Mouse (Mus musculus) telencephalon, adult 2 months (tissue): ENCODE results near the gene Fbrsl1.

Source experiments
- DNase-seq: peaks from one replicate; pipeline ENCODE4 v3.0.0-alpha.2; 2011; ENCODE audit warnings: low read depth, low spot score

Fbrsl1 gene

DNA sequence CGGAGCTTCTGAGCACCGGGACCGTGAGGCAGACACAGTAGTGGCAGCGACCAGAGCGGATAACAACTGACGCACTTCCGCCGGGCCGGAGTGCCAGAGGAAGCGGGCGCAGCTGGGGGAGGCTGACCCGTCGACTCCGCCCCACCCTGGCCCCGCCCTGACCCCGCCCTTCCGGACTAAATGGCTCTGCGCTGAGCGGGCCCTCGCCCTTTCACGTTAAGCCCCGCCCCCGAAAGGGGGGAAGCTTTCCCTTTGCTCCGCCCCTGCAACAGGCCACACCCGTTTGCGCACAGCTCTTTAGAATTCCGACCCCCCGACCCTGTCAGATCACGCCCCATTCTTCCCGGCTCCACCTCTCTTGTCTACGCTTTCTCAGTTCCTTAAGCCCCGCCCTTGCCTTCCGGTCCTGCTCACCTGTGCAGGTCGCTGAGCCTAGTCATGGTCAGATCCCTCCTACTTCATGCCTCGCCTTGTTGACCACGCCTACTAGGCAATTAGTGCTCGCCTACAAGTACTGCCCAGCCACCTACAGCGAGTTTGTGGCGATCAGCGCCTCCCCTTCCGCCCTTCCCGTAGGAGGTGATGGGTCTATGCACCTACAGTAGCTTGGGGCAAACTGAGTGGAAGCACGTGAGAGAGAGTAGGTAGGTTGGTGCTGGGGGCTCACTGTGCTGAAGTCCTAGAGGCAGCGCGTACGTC lies at the start of gene Fbrsl1:
Fbrsl1 (minus strand) TSS at position 68 of the 699 bp plus-strand sequence.
- DNase-seq = peak; percentile 94

DNA sequence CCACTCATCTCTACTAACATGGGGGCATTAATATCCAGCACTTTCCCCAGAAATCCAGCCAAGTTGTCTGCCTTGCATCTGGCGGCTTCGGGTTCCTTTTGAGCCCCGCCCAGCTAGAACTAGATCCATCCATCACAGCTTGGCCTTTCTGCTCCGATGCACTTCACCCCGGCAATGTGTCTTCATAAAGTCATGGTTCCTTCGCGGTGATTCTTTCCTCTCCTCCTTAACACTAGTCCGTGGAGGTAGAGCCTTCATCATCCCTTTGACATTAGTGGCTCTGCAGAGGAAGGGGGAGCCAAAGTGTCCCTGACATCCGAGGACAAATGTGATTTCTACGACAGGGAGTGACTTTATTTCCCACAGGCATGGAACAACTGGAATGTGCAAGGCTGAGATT lies 49.8 kb upstream of the Fbrsl1 start:
- DNase-seq = no peak

DNA sequence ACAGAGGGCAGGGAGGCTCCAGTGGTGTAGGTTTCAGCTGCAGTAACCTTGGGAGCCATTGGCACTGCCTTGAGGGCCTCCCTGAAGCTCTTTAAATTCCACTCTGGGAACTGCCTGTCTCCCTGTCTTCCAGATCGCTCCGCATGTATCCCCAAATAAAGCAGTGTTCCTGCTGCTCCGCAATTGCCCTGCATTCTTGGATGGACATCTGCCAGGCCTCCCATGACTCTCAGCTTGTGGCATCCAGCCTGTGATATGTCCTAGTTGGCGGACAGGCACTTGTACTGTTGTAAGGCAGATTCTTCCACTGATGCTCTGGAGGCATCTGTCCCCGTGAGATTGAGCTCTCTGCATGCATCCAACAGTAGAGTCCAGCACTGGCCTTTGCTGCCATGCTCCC lies 49.3 kb upstream of the Fbrsl1 start:
- DNase-seq = no peak

DNA sequence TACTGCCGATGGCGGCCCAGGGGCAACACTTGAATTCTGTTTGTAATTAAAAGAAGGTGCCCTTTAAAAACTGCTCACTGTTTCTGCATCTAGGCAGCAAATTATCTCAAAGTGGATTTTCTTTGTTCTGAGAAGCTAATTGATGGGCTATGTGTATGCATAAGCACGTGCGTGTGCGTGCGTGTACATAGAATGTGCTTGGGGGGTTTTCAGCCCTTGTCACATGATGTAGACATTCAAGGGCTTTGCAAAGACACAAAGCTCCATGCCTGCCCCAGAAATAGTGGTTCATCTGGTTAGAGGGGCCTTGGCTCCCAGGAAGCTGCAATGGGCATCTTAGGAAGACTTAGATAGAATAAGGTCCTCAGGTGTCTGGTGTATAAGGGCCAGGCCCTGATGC lies 46.7 kb upstream of the Fbrsl1 start:
- no peak for DNase-seq

DNA sequence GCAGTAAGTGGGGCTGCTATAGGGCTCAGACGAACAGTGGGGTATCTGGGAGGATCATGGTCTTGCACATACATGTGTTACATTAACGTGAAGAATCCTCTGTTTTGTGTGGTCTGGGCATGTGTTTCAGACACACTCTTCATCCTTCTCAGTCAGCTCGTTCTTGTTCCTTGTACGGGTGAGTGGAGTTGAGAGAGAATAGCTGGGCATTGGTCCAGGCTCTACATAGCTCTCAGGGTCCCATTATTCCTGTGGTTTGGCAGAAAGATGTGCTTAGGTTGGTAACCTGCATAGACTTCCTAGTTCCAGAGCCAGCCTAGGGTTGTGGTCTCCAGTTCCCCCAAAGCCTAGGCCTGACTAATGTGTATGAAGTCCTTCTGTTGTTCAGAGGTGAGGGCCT lies 46.1 kb upstream of the Fbrsl1 start:
- DNase-seq = no peak

DNA sequence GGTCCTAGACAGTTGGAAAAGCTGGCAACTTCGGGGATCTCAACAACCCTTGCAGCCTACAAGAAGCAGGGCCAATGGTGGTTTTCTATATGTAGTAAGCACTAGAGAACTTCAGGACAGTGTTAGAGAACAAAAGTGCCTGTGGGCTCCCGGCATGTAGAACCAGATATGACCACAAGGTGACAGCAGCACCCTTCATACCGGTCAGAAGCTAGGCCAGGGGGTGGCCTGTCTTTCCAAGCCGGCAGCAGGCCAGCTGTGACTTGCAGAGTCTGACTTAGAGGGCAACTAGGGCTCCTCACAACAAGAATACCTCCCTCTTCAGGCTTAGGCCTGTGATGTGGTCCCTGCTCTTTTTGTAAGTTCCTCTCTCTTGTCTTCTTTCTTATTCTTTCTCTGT lies 45.5 kb upstream of the Fbrsl1 start:
- DNase-seq = no peak

DNA sequence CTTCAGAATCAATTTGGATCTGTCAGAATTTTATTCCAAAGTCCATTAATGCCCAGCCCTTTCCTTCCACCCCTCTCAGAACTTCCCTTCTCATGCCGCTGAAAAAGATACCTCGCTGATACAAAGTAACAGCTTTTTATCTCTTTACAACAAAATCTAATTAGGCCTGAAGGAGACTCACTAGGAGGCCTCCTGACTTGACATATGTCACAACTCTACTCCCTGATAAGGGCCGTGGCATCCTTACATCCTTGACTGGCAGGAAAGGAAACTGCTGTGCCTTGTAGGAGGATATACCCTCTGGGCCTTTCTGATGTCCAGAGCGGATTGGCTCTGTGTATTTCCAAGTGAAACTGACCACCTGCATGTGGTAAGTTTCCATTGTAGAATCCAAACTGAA lies 41.3 kb upstream of the Fbrsl1 start:
- DNase-seq = no peak

DNA sequence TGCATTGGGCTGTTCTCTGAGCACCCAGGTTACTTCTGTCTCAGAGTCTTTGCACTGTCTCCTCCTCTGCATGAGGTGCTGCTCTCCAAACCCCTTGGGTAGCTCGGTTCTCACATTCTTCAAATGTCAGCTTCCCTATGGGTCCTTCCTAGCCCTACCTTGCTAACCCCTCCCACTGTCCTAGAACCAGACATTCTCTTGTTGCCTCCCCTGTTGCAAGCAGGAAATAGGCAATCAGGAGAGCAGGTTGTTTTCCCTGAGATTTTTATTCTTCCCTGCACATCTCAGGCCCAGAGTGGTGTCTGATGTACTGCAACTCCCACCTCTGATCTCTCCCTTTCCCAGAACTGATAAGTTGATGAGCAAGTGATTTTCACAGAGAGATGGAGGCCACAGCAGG lies 39.6 kb upstream of the Fbrsl1 start:
- no peak for DNase-seq

DNA sequence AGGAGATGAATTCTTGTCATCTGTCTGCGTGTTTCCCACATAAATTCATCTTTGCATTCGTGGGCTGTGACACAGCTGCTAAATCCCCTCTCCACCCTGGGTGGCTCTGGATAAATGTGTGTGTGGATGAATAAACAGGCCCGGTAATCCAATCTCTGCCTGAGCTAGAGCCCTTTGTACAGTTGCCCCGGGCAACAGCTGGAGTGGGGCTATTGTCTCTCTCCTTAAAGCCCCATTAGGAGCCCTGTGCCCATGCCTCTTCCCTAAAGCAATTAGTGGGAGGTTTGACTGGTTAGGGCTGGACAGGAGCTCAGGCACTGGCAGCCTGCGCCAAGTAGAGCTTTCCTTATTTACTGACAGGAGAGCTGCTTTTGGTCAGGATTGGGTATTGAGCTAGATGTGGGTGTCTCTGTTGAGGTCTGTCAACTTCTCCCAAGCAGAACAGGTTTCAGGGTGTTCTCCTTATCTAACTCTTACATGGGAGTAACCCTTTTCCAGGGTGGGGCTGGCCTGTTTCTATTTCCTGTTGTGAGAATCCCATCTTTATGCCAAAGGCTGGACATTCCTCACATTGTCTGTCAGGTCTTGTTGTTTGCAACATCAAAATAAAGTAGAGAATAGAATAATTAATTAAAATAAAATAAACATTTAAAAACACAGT lies 38.5 kb upstream of the Fbrsl1 start:
- no peak for DNase-seq

DNA sequence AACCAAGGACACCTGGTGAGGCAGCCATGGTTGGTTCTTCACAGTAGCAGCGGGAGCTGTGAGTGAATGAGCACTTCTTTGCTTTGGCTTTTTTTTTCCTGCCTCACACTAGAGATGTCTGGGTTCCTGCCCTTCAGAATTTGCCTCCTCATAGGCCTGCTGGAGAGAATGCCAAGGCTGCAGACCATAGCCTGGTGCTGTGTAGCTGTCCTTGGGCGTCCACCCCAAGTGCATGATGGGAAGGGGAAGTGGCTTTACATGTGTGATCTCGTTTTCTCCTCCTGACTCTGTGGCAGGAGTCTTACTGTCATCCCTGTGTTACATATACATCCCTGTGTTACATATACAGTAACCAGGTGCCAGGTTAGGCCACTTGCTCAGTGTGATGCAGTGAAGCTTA lies 36.4 kb upstream of the Fbrsl1 start:
- no peak for DNase-seq

DNA sequence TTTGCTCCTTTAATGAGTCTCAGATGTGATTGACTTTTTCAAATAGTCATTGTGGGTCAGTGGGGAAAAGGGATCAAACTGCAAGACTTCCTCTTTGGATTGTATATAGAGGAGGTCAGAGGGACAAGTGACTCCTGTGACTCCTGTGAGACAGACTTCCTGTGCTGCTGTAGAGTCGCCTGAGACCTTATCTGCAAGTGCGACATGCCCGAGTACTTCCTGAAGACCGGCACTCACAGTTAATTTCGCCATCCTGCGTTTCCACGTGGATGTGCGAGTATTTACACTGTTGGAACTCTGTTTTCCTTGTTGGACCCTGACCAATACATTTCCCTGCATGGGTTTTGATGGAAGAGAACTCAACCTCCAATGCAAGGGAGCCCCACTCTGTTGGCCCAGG lies 30.9 kb upstream of the Fbrsl1 start:
- DNase-seq = no peak

DNA sequence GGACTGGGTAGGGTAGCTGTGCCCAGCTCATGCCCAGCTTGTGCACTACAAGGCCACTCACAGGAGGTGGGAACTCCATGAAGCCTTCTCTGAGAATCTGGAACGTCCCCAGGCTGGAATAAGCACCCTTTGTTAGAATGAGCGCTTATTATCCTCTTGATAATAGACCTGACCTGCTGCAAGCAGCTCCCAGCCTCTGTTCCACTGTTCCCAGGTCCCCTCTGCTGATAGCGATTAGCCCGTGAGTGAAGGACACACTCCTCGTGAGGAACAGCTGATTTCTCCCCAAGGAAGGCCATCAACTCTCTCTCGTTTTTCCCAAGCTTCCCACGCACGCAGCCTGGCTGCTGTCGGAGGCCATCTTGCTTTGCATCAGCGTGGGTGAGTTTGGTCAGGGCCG lies 25.9 kb upstream of the Fbrsl1 start:
- no peak for DNase-seq

DNA sequence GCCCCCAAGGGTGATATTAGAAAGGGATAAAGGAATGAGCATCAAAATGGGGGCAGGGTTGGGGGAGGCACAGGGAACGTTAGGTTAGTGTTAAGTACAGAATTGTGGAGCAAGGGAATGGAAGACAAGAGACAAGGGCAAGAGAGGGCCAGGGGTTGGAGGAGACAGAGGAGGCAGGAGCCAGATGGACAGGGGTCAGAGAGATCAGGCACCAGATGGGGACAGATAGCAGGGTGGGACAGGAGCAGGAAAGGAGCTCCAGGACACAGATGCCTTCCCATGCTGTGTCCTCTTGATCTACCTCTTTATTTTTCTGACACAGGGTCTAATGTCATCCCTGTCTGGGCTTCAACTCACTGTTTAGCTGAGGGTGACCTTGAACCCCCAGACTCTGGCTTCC lies 24.5 kb upstream of the Fbrsl1 start:
- no peak for DNase-seq

DNA sequence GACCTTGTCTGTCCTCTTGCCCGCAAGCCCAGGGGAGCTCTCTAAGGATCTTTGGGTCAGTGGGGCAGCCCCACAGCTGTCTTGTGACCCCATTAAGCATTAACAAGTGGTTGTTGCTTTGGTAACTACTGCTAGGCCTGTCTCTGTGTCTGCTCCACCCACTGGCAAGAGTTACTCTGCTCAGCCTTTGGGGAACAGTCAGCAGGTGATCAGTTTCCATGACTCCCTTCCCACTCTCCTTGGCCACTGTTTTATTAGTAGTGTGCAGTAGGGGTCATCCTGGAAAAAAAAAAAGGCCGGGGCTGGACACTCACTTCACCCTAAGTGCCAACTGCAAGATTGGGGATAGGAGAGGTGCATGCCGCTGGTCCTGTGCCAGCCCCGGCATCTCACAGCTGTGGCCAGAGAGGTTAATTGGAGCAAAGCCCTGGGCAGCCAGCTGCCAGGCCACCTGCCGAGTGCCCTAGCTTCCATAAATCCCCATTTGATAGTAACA lies 23.7 kb upstream of the Fbrsl1 start:
- no peak for DNase-seq

DNA sequence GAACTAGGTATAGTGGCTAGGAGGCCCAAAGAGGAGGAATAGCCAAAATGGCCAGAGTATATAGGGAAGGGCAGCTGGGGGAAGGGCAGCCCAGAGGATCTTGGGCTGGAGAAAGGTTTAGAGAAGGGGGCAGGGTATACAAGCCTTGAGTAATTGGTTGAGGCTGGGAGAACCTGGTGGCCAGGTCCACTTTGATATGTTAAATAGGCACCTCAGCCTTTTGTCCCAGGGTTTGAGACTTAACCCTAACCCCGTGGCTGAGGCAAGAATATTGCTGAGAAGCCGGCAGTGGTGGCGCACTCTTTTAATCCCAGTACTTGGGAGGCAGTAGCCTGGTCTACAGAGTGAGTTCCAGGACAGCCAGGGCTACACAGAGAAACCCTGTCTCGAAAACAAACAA lies 23.0 kb upstream of the Fbrsl1 start:
- DNase-seq = no peak

DNA sequence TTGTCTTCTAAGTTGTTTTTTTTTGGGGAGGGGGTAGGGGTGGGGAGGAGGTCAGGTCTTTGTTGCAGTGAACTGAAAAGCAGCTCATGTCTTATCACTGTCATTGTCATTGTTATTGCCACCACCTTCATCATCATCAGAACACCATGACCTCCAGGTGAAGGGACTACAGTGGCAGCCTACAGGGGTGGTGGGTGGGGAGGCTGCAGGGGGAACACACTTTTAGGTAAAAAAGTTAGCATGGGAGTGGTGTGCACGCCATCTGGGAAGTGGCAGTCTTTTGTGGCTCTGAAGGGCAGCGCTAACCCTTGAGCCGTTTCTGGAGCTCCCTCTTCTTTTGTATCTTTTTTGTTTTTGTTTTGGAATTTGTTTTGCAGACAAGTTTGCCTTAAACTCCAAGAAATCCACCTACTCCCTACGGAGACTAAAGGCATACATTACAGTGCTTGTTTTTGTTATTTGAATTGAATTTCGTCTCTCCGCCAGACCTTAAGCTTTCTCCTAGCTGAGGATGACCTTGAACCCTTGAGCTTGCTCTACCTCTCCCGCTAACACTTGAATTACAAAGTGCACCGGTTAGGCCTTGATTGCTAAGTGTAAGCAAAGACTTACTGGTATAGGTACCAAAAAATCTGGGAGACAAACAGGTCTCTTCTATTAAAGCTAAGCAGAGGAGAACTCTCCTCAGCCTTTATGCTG lies 21.1 kb upstream of the Fbrsl1 start:
- no peak for DNase-seq

DNA sequence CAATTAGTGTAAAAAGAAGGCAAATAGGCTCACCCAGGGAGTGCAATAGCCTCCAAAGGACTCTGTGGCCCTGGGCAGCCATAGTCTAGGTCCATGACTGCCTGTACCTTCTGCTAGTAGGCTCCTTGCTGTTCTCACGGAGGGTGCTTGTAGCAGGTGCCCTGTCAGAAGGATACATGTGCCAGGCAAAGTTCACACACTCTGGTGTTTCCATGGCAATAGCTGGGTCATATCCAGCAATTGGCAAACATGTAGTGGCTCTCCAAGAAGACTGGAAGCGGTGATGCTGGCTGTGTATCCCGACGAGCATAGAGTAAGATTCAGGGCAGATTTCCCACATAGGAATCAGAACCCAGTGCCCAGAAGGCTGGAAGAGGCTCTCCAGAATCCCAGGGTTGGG lies 20.0 kb upstream of the Fbrsl1 start:
- no peak for DNase-seq

DNA sequence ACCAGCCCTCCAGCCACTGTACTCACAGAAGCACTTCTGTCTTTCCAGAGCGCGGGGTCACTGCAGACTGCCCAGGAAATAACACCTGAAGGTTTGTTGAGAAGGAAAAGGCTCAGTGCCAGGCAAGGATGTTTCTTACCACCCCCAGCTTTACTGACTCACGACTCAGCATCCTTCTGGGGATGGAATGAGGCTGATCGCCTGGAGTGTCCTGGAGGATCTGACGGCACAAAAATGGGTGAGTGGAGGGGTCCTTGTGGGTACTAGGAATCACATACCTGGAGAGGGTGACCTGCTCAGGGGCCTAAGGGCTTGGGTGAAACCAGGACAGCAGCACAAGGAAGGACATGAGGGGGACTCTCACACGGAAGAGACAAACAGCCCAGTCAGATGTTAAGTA lies 19.4 kb upstream of the Fbrsl1 start:
- no peak for DNase-seq

DNA sequence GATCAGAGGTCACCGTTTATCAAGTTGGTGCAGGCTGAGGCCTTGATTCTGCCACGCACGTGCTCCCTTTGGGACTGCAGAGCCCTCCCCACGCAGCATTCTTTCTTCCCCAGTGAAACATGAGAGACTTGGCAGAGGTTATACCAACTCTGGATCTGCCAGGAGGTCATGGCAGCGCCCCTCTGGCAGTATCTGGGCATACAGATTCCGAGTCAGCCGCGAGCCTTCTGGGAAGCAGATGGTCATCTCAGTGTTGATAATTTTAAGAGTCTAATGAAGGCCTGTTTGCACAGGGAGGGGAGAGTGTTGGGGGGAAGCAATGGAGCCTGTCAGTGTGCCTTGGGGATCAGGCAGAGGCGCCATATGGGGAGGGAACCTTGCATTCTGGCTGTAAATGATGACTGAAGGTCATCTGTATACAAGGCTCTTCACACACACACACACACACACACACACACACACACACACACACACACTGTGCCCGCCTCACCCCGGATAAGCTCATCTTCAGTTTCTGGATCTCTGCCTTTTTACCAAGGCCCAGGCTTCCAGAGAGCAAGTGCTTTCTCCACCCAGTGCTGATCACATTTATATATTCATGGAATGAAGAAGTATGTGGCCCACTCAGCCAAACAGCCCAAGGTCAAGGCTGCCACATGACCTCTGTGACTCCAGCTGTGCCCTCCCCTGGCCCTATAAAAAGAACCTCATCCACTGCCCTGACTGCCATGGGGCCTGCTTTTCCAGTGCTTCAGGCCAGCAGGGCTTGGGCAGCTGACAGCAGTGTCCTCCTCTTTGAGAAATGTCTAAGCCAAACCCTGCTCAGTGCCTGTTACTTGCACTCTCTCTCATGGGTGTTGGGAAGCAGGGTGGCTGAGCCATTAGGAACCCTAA lies 18.5 kb upstream of the Fbrsl1 start:
- DNase-seq = no peak

DNA sequence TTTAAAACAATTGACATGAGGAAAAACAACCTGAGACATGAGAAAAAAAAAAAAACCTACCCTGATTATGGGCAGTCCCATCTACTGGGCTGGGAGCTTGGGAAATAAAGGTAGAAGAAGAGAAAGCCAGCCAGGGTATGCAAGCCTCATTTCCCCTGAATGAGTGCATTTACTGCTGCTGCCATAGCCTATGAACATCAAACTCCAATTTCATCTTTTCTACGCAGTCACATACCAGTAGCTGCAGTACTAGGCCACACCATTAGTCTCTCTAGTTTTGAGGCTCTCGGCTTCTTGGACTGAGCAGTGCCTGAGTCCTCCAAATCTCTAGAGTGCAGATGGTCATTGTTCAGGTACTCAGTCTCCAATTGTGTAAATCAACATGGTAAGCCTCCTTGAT lies 14.3 kb upstream of the Fbrsl1 start:
- DNase-seq = no peak

DNA sequence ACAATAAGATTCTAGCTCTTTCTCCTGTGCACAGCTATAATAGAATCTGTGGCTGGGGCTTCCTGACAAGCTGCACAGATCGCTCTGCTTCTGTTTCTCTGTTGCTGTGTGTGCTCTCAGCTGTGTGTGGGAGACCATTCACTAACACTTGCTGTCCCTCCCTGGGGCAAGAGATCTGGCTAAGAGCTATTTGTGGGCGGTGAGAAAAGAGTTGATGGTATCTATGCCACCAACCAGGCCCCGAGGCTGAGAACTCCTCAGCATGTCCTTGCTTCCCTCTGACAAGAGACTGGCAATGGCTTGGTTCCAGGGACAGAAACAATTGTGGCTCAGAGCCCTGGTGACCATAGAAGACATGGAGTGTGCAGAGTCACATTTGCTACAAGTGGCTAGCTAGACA lies 10.6 kb upstream of the Fbrsl1 start:
- peak; percentile 81 for DNase-seq

DNA sequence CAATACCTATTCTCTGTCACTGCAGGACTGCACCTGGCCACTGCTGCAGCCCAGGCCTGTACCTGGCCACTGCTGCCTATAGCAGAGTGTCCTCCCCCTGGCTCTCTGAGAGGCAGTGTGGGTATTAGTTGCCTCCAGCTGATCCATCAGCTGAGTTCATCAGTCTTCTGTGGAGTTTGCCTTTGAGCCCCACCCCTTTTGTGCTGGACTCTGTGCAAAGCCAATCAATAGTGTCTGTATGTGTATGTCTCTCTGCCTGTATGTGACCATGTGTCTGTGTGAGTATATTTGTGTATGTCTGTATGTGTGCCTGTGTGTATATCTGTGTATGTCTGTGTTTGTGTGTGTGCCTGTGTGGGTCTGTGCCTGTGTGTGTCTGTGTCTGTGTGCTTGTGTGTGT lies 7.0 kb upstream of the Fbrsl1 start:
- DNase-seq = no peak
